Mouse (Mus musculus) lung, adult 10 weeks (tissue): ENCODE measurements around the gene Mylip. TPM values are rescaled to one million over a fixed set of nuclear protein-coding genes. Genes with fewer than 3 reads are reported as not detected.

ENCODE experiments used
- polyA plus RNA-seq: library from polyadenylated mRNA; stranded (reverse); fragments of 350-450 nt; fragmentation: Illumina TruSeq; extraction: RNeasy Lipid Tissue Mini Kit (QIAGEN cat#74804); gene quantifications from one replicate; pipeline ENCODE4 v1.2.3, GENCODE M21; 2014; ENCODE audit warnings: low read depth, low replicate concordance; ENCODE audit not compliant: insufficient read depth

Gene Mylip
- 13.9 TPM for polyA plus RNA-seq

GRCm38 (mm10) chr13:45389448-45390311, at the start of gene Mylip:
Gene Mylip (plus strand): TSS chr13:45389742.

Other genes starting within 250 kb of the Mylip start
- gene Gmpr, start 117.7 kb downstream of the Mylip start, polyA plus RNA-seq = 17.1 TPM